In genomic region chr4:130220176-130220575, GRCm38 (mm10) we compare ENCODE assay signal across 31 mouse cellular contexts. TPM values are rescaled to one million over a fixed set of nuclear protein-coding genes. Genes with fewer than 3 reads are reported as not detected.
DNase-seq lines count a peak whose midpoint lies in the region; ATAC-seq and TF ChIP-seq lines count a peak whose summit lies in the region.
"Had no signal": no experiment of that assay in that cellular context is flagged by ENCODE, and none has a peak within 500 bp of the region (broad histone marks: within the 10 kb centered on the region; RNA-seq: fewer than 3 reads in every experiment).

No protein-coding gene starts in this region.

- no peaks in the 10 kb centered on the region for H3K9me3 ChIP-seq in kidney, embryonic 14.5 days (ENCODE audit: control insufficient read depth, low read length)
- H3K9me3 ChIP-seq in kidney, postnatal 0 days (replicated peaks; ENCODE audit: low read length) = no peaks in the 10 kb centered on the region
- H3K9me3 ChIP-seq: forebrain, embryonic 10.5 days; forebrain, embryonic 13.5 days; hindbrain, embryonic 12.5 days; hindbrain, embryonic 15.5 days had no signal

- TF ChIP-seq POLR2A in kidney, adult 2 months (IDR thresholded peaks at IDR 0.05; ENCODE audit: low read depth, low read length) = no peak

- no peak for TF ChIP-seq CTCF in kidney, adult 2 months (conservative IDR thresholded peaks at IDR 0.05; ENCODE audit: insufficient read depth, insufficient read length, low read depth, low read length)
- TF ChIP-seq CTCF in kidney, postnatal 0 days (IDR thresholded peaks at IDR 0.05; ENCODE audit: low read depth) = no peak

- no peak for ATAC-seq in kidney, embryonic 14.5 days (ENCODE audit: low FRiP score, low TSS enrichment)
- ATAC-seq in kidney, postnatal 0 days (replicated peaks; ENCODE audit: low FRiP score, low read depth) = 0 out of 2 replicates have a peak, but pooled peaks have one; percentile 54
- ATAC-seq: CD4-positive, CD25-positive, alpha-beta regulatory T cell, adult 4 months; forebrain, embryonic 13.5 days; forebrain, embryonic 16.5 days had no signal

- WGBS in kidney, adult 2 months = 41% methylated on average over 9 of the region's 9 CpGs
- WGBS in kidney, embryonic 14.5 days = 67% methylated on average over 9 of the region's 9 CpGs
- 45% methylated on average over 9 of the region's 9 CpGs for whole genome bisulfite sequencing in kidney, postnatal 0 days

- no peaks in the 10 kb centered on the region; the same call in 1 of the 2 replicates for H3K27me3 ChIP-seq in kidney, adult 2 months (replicated peaks; ENCODE audit: control insufficient read depth, insufficient read depth, low read length)
- H3K27me3 ChIP-seq in kidney, embryonic 14.5 days (ENCODE audit: control insufficient read depth, insufficient read depth, low read length) = no peaks in the 10 kb centered on the region
- no peaks in the 10 kb centered on the region for H3K27me3 ChIP-seq in kidney, postnatal 0 days (ENCODE audit: insufficient read depth, low read length)
- H3K27me3 ChIP-seq: forebrain, embryonic 13.5 days; hindbrain, embryonic 15.5 days had no signal

- intact Hi-C loops in left cerebral cortex, postnatal 25 days (cut with DNase I) = no loop called here

- no peak overlapping the region for H3K27ac ChIP-seq in kidney, adult 2 months (ENCODE audit: insufficient read depth, low read depth, low read length)
- H3K27ac ChIP-seq in kidney, embryonic 14.5 days (ENCODE audit: low read depth, low read length) = no peak overlapping the region
- H3K27ac ChIP-seq in kidney, postnatal 0 days = no peak overlapping the region
- H3K27ac ChIP-seq: forebrain, embryonic 10.5 days; forebrain, embryonic 13.5 days; heart, adult 2 months; hindbrain, embryonic 12.5 days; hindbrain, embryonic 15.5 days had no signal

- H3K4me2 ChIP-seq in kidney, embryonic 14.5 days (replicated peaks; ENCODE audit: low read depth, low read length) = no peak overlapping the region
- H3K4me2 ChIP-seq in kidney, postnatal 0 days (ENCODE audit: low read length) = no peak overlapping the region
- H3K4me2 ChIP-seq: forebrain, embryonic 13.5 days; heart, embryonic 11.5 days; hindbrain, embryonic 12.5 days; hindbrain, embryonic 15.5 days had no signal

- H3K36me3 ChIP-seq in kidney, adult 2 months (ENCODE audit: control insufficient read depth, insufficient read depth, low read length) = no peaks in the 10 kb centered on the region
- no peaks in the 10 kb centered on the region for H3K36me3 ChIP-seq in kidney, embryonic 14.5 days (ENCODE audit: control insufficient read depth, insufficient read depth, low read length)
- H3K36me3 ChIP-seq in kidney, postnatal 0 days (ENCODE audit: insufficient read depth, low read length) = no peaks in the 10 kb centered on the region
- H3K36me3 ChIP-seq: forebrain, embryonic 10.5 days; hindbrain, embryonic 12.5 days; hindbrain, embryonic 15.5 days had no signal

- DNase-seq in kidney, adult 2 months = peak; percentile 89
- peak; percentile 11 for DNase-seq in kidney, postnatal 0 days (ENCODE audit: low spot score)
- DNase-seq in kidney, postnatal 25 days = peak; percentile 66 to 84
- no peak for DNase-seq in left cerebral cortex, postnatal 25 days (ENCODE audit: low spot score in 2 of 2)
- DNase-seq in spleen, adult 12 weeks (ENCODE audit: low spot score) = no peak
- DNase-seq: adrenal gland, adult 2 months; adrenal gland, postnatal 14 days; cerebellum, adult 11-12 months; cerebellum, adult 9-10 months; cerebellum, postnatal 14 days; gastrocnemius, postnatal 10 days; gastrocnemius, postnatal 36 days; heart, adult 2 months had no signal

- no peak overlapping the region for H3K4me3 ChIP-seq in kidney, adult 2 months (ENCODE audit: insufficient read depth, low read depth, low read length)
- H3K4me3 ChIP-seq in kidney, embryonic 14.5 days (ENCODE audit: low read length) = no peak overlapping the region
- no peak overlapping the region for H3K4me3 ChIP-seq in kidney, postnatal 0 days (replicated peaks; ENCODE audit: low read depth, low read length)
- H3K4me3 ChIP-seq: forebrain, embryonic 10.5 days; forebrain, embryonic 13.5 days; heart, adult 2 months; hindbrain, embryonic 12.5 days; hindbrain, embryonic 15.5 days had no signal

- H3K9ac ChIP-seq in kidney, embryonic 14.5 days (ENCODE audit: low read depth, low read length) = no peak overlapping the region
- no peak overlapping the region for H3K9ac ChIP-seq in kidney, postnatal 0 days (ENCODE audit: low read depth, low read length)
- H3K9ac ChIP-seq: forebrain, embryonic 13.5 days; hindbrain, embryonic 12.5 days; hindbrain, embryonic 15.5 days had no signal

- H3K4me1 ChIP-seq in kidney, adult 2 months (ENCODE audit: control insufficient read depth, insufficient read depth, low read length) = peaks cover 4% of the 10 kb centered on the region
- no peaks in the 10 kb centered on the region for H3K4me1 ChIP-seq in kidney, embryonic 14.5 days (ENCODE audit: control insufficient read depth, insufficient read depth, low read length)
- H3K4me1 ChIP-seq in kidney, postnatal 0 days (replicated peaks; ENCODE audit: insufficient read depth, low read length) = no peaks in the 10 kb centered on the region
- H3K4me1 ChIP-seq: forebrain, embryonic 13.5 days; hindbrain, embryonic 12.5 days; hindbrain, embryonic 15.5 days had no signal

RNA-seq across cellular contexts. Expression of gene Gm853, which starts 2.0 kb away (rescaled TPM):
- polyA plus RNA-seq in kidney, adult 2 months (2012; rRNA removed) = 64.7 and 89.1 TPM in 2 replicates
- not detected in 2 replicates for polyA plus RNA-seq in kidney, embryonic 14.5 days (2014; fragmentation: Nextera tagmentation; extraction: Ambion mirVana)
- 14.3 and 15.9 TPM in 2 replicates for polyA plus RNA-seq in kidney, postnatal 0 days (2015; fragmentation: Nextera tagmentation; extraction: Ambion mirVana)
- under 1 TPM in 1 of 2 experiments, not detected in 1; 0.16 TPM for total RNA-seq in left cerebral cortex, postnatal 25 days (2021)
- total RNA-seq: adrenal gland, adult 2 months; adrenal gland, postnatal 14 days; gastrocnemius, adult 18-20 months; gastrocnemius, postnatal 10 days; gastrocnemius, postnatal 36 days; granulocyte monocyte progenitor cell, adult 5-6 weeks; heart, adult 2 months; heart, postnatal 25 days; hematopoietic stem cell, adult 5-6 weeks; MEL had no signal
- polyA plus RNA-seq: adrenal gland, adult 2 months; C2C12; CD4-positive, CD25-positive, alpha-beta regulatory T cell, adult 4 months; embryonic facial prominence, embryonic 11.5 days; embryonic facial prominence, embryonic 14.5 days; forebrain, embryonic 10.5 days; forebrain, embryonic 13.5 days; heart, adult 2 months; heart, embryonic 11.5 days; heart, embryonic 14.5 days; heart, postnatal 0 days had no signal

RNA-seq across cellular contexts. Expression of gene Tinagl1, which starts 45.3 kb away (rescaled TPM):
- polyA plus RNA-seq in kidney, adult 2 months (2012; rRNA removed) = 118 and 133 TPM in 2 replicates
- polyA plus RNA-seq in kidney, embryonic 14.5 days (2014; fragmentation: Nextera tagmentation; extraction: Ambion mirVana) = 20.9 and 26.1 TPM in 2 replicates
- polyA plus RNA-seq in kidney, postnatal 0 days (2015; fragmentation: Nextera tagmentation; extraction: Ambion mirVana) = 123 and 127 TPM in 2 replicates
- total RNA-seq in left cerebral cortex, postnatal 25 days (2021) = 1 to 10 TPM; 8.0 to 9.2 TPM
- polyA plus RNA-seq: CD4-positive, CD25-positive, alpha-beta regulatory T cell, adult 4 months had no signal

RNA-seq across cellular contexts. Expression of gene Serinc2, which starts 58.8 kb away (rescaled TPM):
- polyA plus RNA-seq in kidney, adult 2 months (2012; rRNA removed) = 54.8 and 77.5 TPM in 2 replicates
- polyA plus RNA-seq in kidney, embryonic 14.5 days (2014; fragmentation: Nextera tagmentation; extraction: Ambion mirVana) = 42.7 and 44.9 TPM in 2 replicates
- polyA plus RNA-seq in kidney, postnatal 0 days (2015; fragmentation: Nextera tagmentation; extraction: Ambion mirVana) = 52.6 and 58.0 TPM in 2 replicates
- 1 to 10 TPM; 4.3 to 8.6 TPM for total RNA-seq in left cerebral cortex, postnatal 25 days (2021)
- total RNA-seq: granulocyte monocyte progenitor cell, adult 5-6 weeks; hematopoietic stem cell, adult 5-6 weeks; MEL had no signal

Comparison
In these comparisons a context has a peak if more than half of its experiments do, and no peak if none do; other contexts are left out.
1. RNA of gene Gm853, which starts 2.0 kb away (polyA plus RNA-seq): 64.7 to 89.1 TPM in kidney, adult 2 months and 14.3 to 15.9 TPM in kidney, postnatal 0 days; not detected in kidney, embryonic 14.5 days; every median in the first group is over 10 times any median in the second.
2. DNase-seq: peak in kidney, adult 2 months (single experiment), kidney, postnatal 0 days (single experiment) and kidney, postnatal 25 days (2 of 2); none in left cerebral cortex, postnatal 25 days (0 of 2) and spleen, adult 12 weeks (single experiment).